Mouse (Mus musculus) liver, postnatal 0 days (tissue): Measurements from ENCODE around the gene B3galt4. TPM values are rescaled to one million over a fixed set of nuclear protein-coding genes. Genes with fewer than 3 reads are reported as not detected.

Experiments
- ATAC-seq: fragments of 200-750 bp; cut with Nextera tagmentation; 2 replicates; pipeline ENCODE4 v1.8.0; 2017; ENCODE audit warnings: mild to moderate bottlenecking, moderate library complexity
- DNase-seq: peaks from one replicate; pipeline ENCODE4 v3.0.0-alpha.2; 2016
- H3K27ac ChIP-seq: fragments of 300-500 bp; sonication (generic); 2 replicates; pipeline ENCODE4 v1.5.1; 2014; ENCODE audit warnings: antibody characterized with exemption, moderate library complexity, mild to moderate bottlenecking, low read depth
- H3K27me3 ChIP-seq: fragments of 300-500 bp; sonication (generic); 2 replicates; pipeline ENCODE4 v1.6.1; 2014; ENCODE audit warnings: low read length, control low read depth, mixed read lengths; ENCODE audit not compliant: insufficient read depth
- H3K36me3 ChIP-seq: fragments of 300-500 bp; sonication (generic); replicated peaks from 2 replicates; pipeline ENCODE4 v1.6.1; 2014; ENCODE audit warnings: mild to moderate bottlenecking, control low read depth, low read length, moderate library complexity, mixed read lengths; ENCODE audit not compliant: insufficient read depth
- H3K4me1 ChIP-seq: fragments of 300-500 bp; sonication (generic); 2 replicates; pipeline ENCODE4 v1.6.1; 2014; ENCODE audit warnings: antibody characterized with exemption, mild to moderate bottlenecking, control low read depth; ENCODE audit not compliant: insufficient read depth
- H3K4me2 ChIP-seq: fragments of 300-500 bp; sonication (generic); 2 replicates; pipeline ENCODE4 v1.6.1; 2014; ENCODE audit warnings: low read depth, mild to moderate bottlenecking, low read length, moderate library complexity, mixed read lengths
- H3K4me3 ChIP-seq: fragments of 300-500 bp; sonication (generic); 2 replicates; pipeline ENCODE4 v1.5.1; 2014; ENCODE audit warnings: low read depth, low read length
- H3K9ac ChIP-seq: fragments of 300-500 bp; sonication (generic); replicated peaks from 2 replicates; pipeline ENCODE4 v1.6.1; 2014; ENCODE audit warnings: mild to moderate bottlenecking, moderate library complexity
- H3K9me3 ChIP-seq: fragments of 300-500 bp; sonication (generic); 2 replicates; pipeline ENCODE4 v1.6.1; 2016; ENCODE audit warnings: mild to moderate bottlenecking, control low read depth, low read length, mixed read lengths
- CTCF ChIP-seq: sonication (generic); IDR thresholded peaks from 2 replicates; pipeline ENCODE4 v1.5.1; 2016; ENCODE audit warnings: antibody characterized with exemption, low read depth
- EP300 ChIP-seq: IDR thresholded peaks from 2 replicates; pipeline ENCODE4 v1.6.1; 2016; ENCODE audit warnings: antibody characterized with exemption, low read depth, mild to moderate bottlenecking
- WGBS: fragments of 180-500 bp; shearing (Covaris S2); extraction: QIAGEN DNeasy Blood & Tissue Kit; methylation state at CpG from one replicate; pipeline ENCODE4 v1.1.7; 2014; ENCODE audit not compliant: insufficient replicate concordance; 5-methylcytosine and 5-hydroxymethylcytosine counted together
- polyA plus RNA-seq: library from polyadenylated mRNA; unstranded; fragments of >200 nt; fragmentation: Nextera tagmentation; extraction: Ambion mirVana; gene quantifications from 2 replicates; pipeline ENCODE4 v1.2.1, GENCODE M21; 2015

The B3galt4 gene
- polyA plus RNA-seq, 1 experiment from 2014 or later, result 2.2 TPM

DNA sequence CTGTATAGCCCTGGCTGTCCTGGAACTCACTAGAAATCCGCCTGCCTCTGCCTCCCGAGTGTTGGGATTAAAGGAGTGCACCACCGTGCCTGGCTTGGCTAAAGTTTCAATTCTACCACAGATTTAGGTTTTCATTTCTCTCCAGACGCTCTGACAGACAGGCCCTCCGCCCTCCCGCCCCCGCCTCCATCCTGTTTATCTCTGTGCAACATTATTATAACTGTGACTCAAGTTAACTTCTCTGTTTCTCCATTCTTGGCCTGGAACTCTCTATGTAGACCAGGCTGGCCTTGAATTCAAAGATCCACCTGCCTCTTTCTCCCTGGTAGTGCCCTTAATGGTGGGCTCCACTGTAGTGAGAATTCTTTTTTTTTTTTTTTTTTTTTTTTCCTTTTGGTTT is 48.8 kb downstream of the B3galt4 start:
- Histone ChIP-seq H3K27ac (peak overlapping the region; percentile 31; the same call in 1 of the 2 replicates), H3K27me3 (no peaks in the 10 kb centered on the region), H3K9me3 (no peaks in the 10 kb centered on the region), H3K36me3 (no peaks in the 10 kb centered on the region), H3K4me3 (no peak overlapping the region), H3K9ac (no peak overlapping the region), H3K4me2 (0 out of 2 replicates have a peak overlapping the region, but pooled peaks have one; percentile 9), H3K4me1 (peaks cover 29% of the 10 kb centered on the region)
- DNase-seq, result no peak
- peak; percentile 19; the same call in 1 of the 2 replicates for ATAC-seq
- 49% methylated on average over 7 of the region's 7 CpGs for whole genome bisulfite sequencing
- TF ChIP-seq CTCF (no peak), EP300 (no peak)

DNA sequence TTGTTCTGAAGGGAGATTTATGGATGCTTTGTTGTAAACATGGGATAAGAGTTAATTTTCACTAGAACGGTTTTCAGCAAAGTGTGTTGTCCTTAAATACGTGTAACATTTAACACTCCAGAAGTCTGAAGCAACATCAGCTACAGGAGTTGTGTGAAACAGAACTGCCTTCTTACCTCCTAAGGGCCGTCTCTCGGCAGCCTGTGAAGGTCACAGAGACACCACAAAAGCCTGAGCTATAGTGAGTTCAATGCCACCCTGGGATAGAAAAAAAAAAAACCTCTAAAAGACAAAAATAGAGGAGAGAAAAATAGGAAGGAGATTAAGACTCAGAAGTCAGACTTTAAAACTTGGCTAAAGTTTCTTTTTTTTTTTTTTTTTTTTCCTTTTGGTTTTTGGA is 49.2 kb downstream of the B3galt4 start:
- no peak overlapping the region for H3K4me3 ChIP-seq
- H3K4me1 ChIP-seq, result peaks cover 29% of the 10 kb centered on the region
- no peak overlapping the region for H3K9ac ChIP-seq
- no peak for ATAC-seq
- DNase-seq, result no peak
- 58% methylated on average over 4 of the region's 4 CpGs for WGBS
- TF ChIP-seq CTCF (no peak), EP300 (no peak)
- no peaks in the 10 kb centered on the region for H3K9me3 ChIP-seq
- H3K27ac ChIP-seq, result 0 out of 2 replicates have a peak overlapping the region, but pooled peaks have one; percentile 34
- 0 out of 2 replicates have a peak overlapping the region, but pooled peaks have one; percentile 9 for H3K4me2 ChIP-seq
- no peaks in the 10 kb centered on the region for H3K36me3 ChIP-seq
- no peaks in the 10 kb centered on the region for H3K27me3 ChIP-seq

DNA sequence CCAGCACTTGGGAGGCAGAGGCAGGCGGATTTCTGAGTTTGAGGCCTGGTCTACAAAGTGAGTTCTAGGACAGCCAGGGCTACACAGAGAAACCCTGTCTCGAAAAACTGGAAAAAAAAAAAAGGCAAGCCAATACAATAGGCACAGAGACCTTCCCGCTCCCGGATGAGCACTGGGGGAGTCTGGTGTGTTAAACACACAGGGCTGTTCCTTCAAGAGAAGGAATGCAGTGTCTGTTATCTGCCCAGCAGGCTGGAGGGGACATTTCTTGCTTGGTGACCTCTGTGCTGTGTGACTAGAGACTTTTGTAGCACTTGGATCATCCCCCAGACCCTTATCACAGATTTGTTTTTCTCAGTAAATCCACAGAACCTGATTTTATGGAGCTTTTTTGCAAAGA is 49.6 kb downstream of the B3galt4 start:
- 78% methylated on average over 4 of the region's 4 CpGs for WGBS
- Histone ChIP-seq H3K9ac (no peak overlapping the region), H3K4me2 (no peak overlapping the region), H3K4me3 (no peak overlapping the region), H3K27me3 (no peaks in the 10 kb centered on the region), H3K27ac (0 out of 2 replicates have a peak overlapping the region, but pooled peaks have one; percentile 34), H3K9me3 (no peaks in the 10 kb centered on the region), H3K4me1 (peaks cover 29% of the 10 kb centered on the region), H3K36me3 (no peaks in the 10 kb centered on the region)
- DNase-seq (no peak), ATAC-seq (no peak)
- TF ChIP-seq CTCF, result no peak
- no peak for TF ChIP-seq EP300

DNA sequence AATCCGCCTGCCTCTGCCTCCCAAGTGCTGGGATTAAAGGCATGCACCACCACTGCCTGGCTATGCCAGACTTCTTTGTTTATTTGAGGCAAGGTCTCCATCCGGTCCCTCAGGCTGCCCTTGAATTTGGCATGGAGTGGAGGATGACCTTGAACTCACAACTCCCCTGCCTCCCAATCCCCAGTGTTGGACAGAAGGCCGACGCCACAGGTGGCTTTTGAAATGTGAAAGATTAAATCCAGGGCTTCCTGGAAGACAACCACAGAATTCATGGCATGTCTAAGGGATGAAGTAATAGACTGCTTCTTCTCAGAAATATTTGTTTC is 50.3 kb downstream of the B3galt4 start:
- Histone ChIP-seq H3K4me1 (peaks cover 29% of the 10 kb centered on the region), H3K9ac (no peak overlapping the region), H3K4me3 (no peak overlapping the region), H3K9me3 (no peaks in the 10 kb centered on the region), H3K4me2 (no peak overlapping the region), H3K36me3 (no peaks in the 10 kb centered on the region), H3K27ac (no peak overlapping the region), H3K27me3 (no peaks in the 10 kb centered on the region)
- no peak for ATAC-seq
- no peak for DNase-seq
- TF ChIP-seq CTCF (no peak), EP300 (no peak)
- whole genome bisulfite sequencing, result 74% methylated on average over 4 of the region's 4 CpGs

DNA sequence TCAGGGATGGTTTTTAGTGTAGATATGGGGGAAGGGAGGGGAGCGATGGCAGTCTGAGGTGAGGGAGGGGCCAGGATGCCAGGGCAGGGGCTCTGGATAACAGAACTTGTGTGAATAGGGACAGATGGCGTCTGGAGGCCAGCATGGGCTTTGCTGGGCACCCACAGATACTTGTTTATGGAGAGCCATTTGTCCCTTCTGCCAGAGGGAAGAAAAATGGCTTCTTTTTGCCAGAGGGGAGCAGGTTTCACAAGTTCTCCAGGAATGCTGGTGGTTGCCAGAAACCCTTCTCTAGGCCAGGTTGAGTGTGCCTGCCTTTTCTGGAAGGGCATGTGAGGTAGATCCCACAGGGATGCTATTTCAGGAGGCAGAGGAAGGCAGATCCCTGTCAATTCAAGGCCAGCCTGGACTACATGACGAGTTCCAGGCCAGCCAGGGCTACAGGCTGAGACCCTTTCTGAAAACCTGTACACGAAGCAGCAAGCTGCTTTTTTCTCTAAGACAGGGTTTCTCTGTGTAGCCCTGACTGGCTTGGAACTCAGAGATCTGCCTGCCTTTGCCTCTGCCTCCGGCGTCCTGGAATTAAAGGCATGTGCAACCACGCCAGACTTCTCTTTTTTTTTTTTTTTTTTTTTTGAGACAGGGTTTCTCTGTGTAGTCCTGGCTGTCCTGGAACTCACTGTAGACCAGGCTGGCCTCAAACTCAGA is 50.9 kb downstream of the B3galt4 start:
- WGBS, result 62% methylated on average over 7 of the region's 7 CpGs
- Histone ChIP-seq H3K9me3 (no peaks in the 10 kb centered on the region), H3K4me3 (no peak overlapping the region), H3K27me3 (no peaks in the 10 kb centered on the region), H3K9ac (no peak overlapping the region), H3K4me2 (0 out of 2 replicates have a peak overlapping the region, but pooled peaks have one; percentile 10), H3K4me1 (peaks cover 29% of the 10 kb centered on the region), H3K27ac (peak overlapping the region; percentile 64), H3K36me3 (no peaks in the 10 kb centered on the region)
- DNase-seq (no peak), ATAC-seq (no peak)
- TF ChIP-seq EP300 (no peak), CTCF (no peak)

Other genes starting within 250 kb of the B3galt4 start
- gene March2, start 232.8 kb downstream of the B3galt4 start, polyA plus RNA-seq, result 137 and 144 TPM in 2 replicates
- gene Rab11b, start 191.0 kb downstream of the B3galt4 start, polyA plus RNA-seq, result 80.4 and 88.9 TPM in 2 replicates
- 64.4 and 93.5 TPM in 2 replicates for gene Angptl4, start 169.7 kb downstream of the B3galt4 start, polyA plus RNA-seq
- gene Kank3, start 141.0 kb downstream of the B3galt4 start, polyA plus RNA-seq, result 9.4 and 10.6 TPM in 2 replicates
- 699 and 710 TPM in 2 replicates for gene Rps28, start 126.9 kb downstream of the B3galt4 start, polyA plus RNA-seq
- gene Ndufa7, start 126.9 kb downstream of the B3galt4 start, polyA plus RNA-seq, result 379 and 389 TPM in 2 replicates
- 16.6 and 17.4 TPM in 2 replicates for gene Cd320, start 108.4 kb downstream of the B3galt4 start, polyA plus RNA-seq
- not detected in 2 replicates for gene Gm7029, start 77.7 kb downstream of the B3galt4 start, polyA plus RNA-seq
- 2.6 and 3.6 TPM in 2 replicates for gene Kifc1, start 60.8 kb downstream of the B3galt4 start, polyA plus RNA-seq
- gene Platr17, start 46.4 kb downstream of the B3galt4 start, polyA plus RNA-seq, result 0.41 and 0.54 TPM in 2 replicates
- 12.6 and 13.0 TPM in 2 replicates for gene Daxx, start 42.1 kb downstream of the B3galt4 start, polyA plus RNA-seq
- gene Tapbp, start 35.6 kb downstream of the B3galt4 start, polyA plus RNA-seq, result 47.0 and 47.9 TPM in 2 replicates
- gene Zbtb22, start 35.6 kb downstream of the B3galt4 start, polyA plus RNA-seq, result 7.1 and 7.9 TPM in 2 replicates
- 6.8 and 7.4 TPM in 2 replicates for gene Rgl2, start 21.9 kb downstream of the B3galt4 start, polyA plus RNA-seq
- 82.2 and 85.5 TPM in 2 replicates for gene Pfdn6, start 11.1 kb downstream of the B3galt4 start, polyA plus RNA-seq
- gene Wdr46, start 10.8 kb downstream of the B3galt4 start, polyA plus RNA-seq, result 12.7 and 12.8 TPM in 2 replicates
- 12.5 and 13.4 TPM in 2 replicates for gene Vps52, start 4.3 kb upstream of the B3galt4 start, polyA plus RNA-seq
- gene Rps18, start 4.5 kb upstream of the B3galt4 start, polyA plus RNA-seq, result 1,510 and 1,549 TPM in 2 replicates
- gene H2-K1, start 48.9 kb upstream of the B3galt4 start, polyA plus RNA-seq, result 274 and 288 TPM in 2 replicates
- 6.0 and 7.1 TPM in 2 replicates for gene Ring1, start 73.2 kb upstream of the B3galt4 start, polyA plus RNA-seq
- gene H2-Ke6, start 76.6 kb upstream of the B3galt4 start, polyA plus RNA-seq, result 49.1 and 51.6 TPM in 2 replicates
- gene Slc39a7, start 80.2 kb upstream of the B3galt4 start, polyA plus RNA-seq, result 41.3 and 43.4 TPM in 2 replicates
- 16.2 and 16.4 TPM in 2 replicates for gene Rxrb, start 80.3 kb upstream of the B3galt4 start, polyA plus RNA-seq
- gene Col11a2, start 87.9 kb upstream of the B3galt4 start, polyA plus RNA-seq, result 0.21 and 0.47 TPM in 2 replicates
- 0.72 and 0.85 TPM in 2 replicates for gene H2-Oa, start 140.9 kb upstream of the B3galt4 start, polyA plus RNA-seq
- 9.7 and 11.9 TPM in 2 replicates for gene H2-DMa, start 168.1 kb upstream of the B3galt4 start, polyA plus RNA-seq
- gene Brd2, start 171.1 kb upstream of the B3galt4 start, polyA plus RNA-seq, result 29.2 and 32.5 TPM in 2 replicates
- gene H2-DMb2, start 191.8 kb upstream of the B3galt4 start, polyA plus RNA-seq, result 1.9 and 2.1 TPM in 2 replicates
- gene H2-DMb1, start 201.6 kb upstream of the B3galt4 start, polyA plus RNA-seq, result 3.9 and 4.0 TPM in 2 replicates
- gene Tap1, start 236.1 kb upstream of the B3galt4 start, polyA plus RNA-seq, result 8.8 and 9.3 TPM in 2 replicates
- gene Psmb9, start 236.3 kb upstream of the B3galt4 start, polyA plus RNA-seq, result 20.4 and 22.9 TPM in 2 replicates
- 49.7 and 51.6 TPM in 2 replicates for gene Psmb8, start 246.2 kb upstream of the B3galt4 start, polyA plus RNA-seq